Mouse (Mus musculus) myocyte (in vitro differentiated cells): Measurements from ENCODE around the gene Myo1d.

Experiments used
- E2F4 ChIP-seq: IDR thresholded peaks from one replicate; pipeline ENCODE4 v1.6.1; 2011; ENCODE audit warnings: mild to moderate bottlenecking, control low read depth, moderate library complexity; ENCODE audit not compliant: insufficient read depth
- MAX ChIP-seq: IDR thresholded peaks from one replicate; pipeline ENCODE4 v1.6.1; 2011; ENCODE audit warnings: low read depth, mild to moderate bottlenecking, control low read depth
- MYOD1 ChIP-seq, 3 experiments: IDR thresholded peaks; one replicate each; pipeline ENCODE4 v1.6.1; 2011; ENCODE audit warnings: control low read depth in 2 of 3, low read depth in 2 of 3, mild to moderate bottlenecking in 2 of 3, moderate library complexity in 1 of 3; ENCODE audit not compliant: insufficient read length in 2 of 3, control insufficient read depth in 1 of 3
- MYOG ChIP-seq, 3 experiments: IDR thresholded peaks; one replicate each; pipeline ENCODE4 v1.6.1; 2011; ENCODE audit warnings: control low read depth in 2 of 3, low read depth in 2 of 3, mild to moderate bottlenecking in 2 of 3; ENCODE audit not compliant: insufficient read length in 2 of 3, control insufficient read depth in 1 of 3, insufficient read depth in 1 of 3
- POLR2A ChIP-seq: IDR thresholded peaks from one replicate; pipeline ENCODE4 v1.6.1; 2011; ENCODE audit warnings: low read depth, mild to moderate bottlenecking, control low read depth, moderate library complexity; ENCODE audit not compliant: insufficient read length
- POLR2AphosphoS2 ChIP-seq: IDR thresholded peaks from one replicate; pipeline ENCODE4 v1.6.1; 2011; ENCODE audit warnings: low read depth, control low read depth; ENCODE audit not compliant: insufficient read length
- TCF12 ChIP-seq: IDR thresholded peaks from one replicate; pipeline ENCODE4 v1.6.1; 2011; ENCODE audit warnings: mild to moderate bottlenecking, control low read depth; ENCODE audit not compliant: poor library complexity, insufficient read depth, severe bottlenecking
- TCF3 ChIP-seq: IDR thresholded peaks from one replicate; pipeline ENCODE4 v1.6.1; 2011; ENCODE audit warnings: low read depth, control low read depth; ENCODE audit not compliant: insufficient read length
- USF1 ChIP-seq: IDR thresholded peaks from one replicate; pipeline ENCODE4 v1.6.1; 2011; ENCODE audit warnings: low read depth, mild to moderate bottlenecking, control low read depth, moderate library complexity

DNA sequence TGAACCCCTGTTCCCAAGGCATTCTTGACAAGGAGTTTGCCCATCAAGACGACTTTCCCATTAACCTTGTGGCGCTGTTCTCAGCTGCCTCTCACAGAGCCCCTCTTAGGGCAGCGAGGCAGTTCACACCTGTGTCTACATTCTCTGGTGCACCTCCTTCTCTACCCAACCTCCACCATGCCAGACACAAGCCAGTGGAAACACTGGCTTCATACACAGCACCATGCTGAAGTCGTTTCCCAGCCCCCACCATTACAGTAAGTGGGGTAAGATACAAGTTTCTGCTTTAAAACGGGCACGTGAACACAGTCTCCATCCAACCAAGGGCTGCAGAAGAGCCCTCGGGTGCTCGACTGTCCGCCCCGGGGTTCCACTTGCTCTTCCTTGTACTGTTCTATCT, 269.7 kb downstream of the Myo1d start:
- TF ChIP-seq POLR2A (no peak), TCF12 (no peak), MYOG (IDR thresholded peaks at IDR 0.05; ENCODE audit: control insufficient read depth in 1 of 3, insufficient read depth in 1 of 3, insufficient read length in 2 of 3, low read depth in 2 of 3) (no peak), MYOD1 (IDR thresholded peaks at IDR 0.05; ENCODE audit: control insufficient read depth in 1 of 3, insufficient read length in 2 of 3, low read depth in 2 of 3) (no peak), MAX (no peak), TCF3 (no peak), USF1 (no peak), POLR2AphosphoS2 (no peak), E2F4 (no peak)
